In the genomic region with DNA sequence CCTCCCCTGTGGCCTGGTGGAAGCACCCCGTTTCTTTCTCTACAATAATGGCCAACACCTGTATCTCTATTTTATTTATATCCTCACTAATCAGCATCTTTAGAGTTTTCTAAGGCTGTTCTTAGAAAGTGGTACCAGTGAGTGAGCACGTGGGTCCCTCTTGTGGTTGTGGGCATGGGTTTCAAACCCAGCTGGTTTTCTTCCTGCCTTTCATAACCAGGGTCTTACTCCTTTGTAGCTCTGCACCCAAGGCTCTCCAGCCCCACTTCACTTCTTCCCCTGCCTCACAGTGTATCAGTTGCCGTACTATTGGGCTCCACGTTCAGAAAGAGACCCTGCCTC, we compare ENCODE assay signal across 9 mouse cellular contexts.
DNase-seq lines count a peak whose midpoint lies in the region; ATAC-seq and TF ChIP-seq lines count a peak whose summit lies in the region.
"Had no signal": no experiment of that assay in that cellular context is flagged by ENCODE, and none has a peak within 500 bp of the region (broad histone marks: within the 10 kb centered on the region; RNA-seq: fewer than 3 reads in every experiment).

No protein-coding gene starts in this region.

- no peaks in the 10 kb centered on the region for H3K4me1 ChIP-seq in intestine, embryonic 14.5 days (replicated peaks; ENCODE audit: control insufficient read depth, insufficient read depth, low read length)
- no peaks in the 10 kb centered on the region for H3K4me1 ChIP-seq in intestine, embryonic 16.5 days (ENCODE audit: control insufficient read depth, insufficient read depth, low read length)
- no peaks in the 10 kb centered on the region for H3K4me1 ChIP-seq in neural tube, embryonic 13.5 days (replicated peaks)
- no peaks in the 10 kb centered on the region for H3K4me1 ChIP-seq in forebrain, postnatal 0 days (ENCODE audit: insufficient read depth)
- H3K4me1 ChIP-seq: liver, embryonic 13.5 days had no signal

- no peaks in the 10 kb centered on the region for H3K36me3 ChIP-seq in intestine, embryonic 14.5 days (ENCODE audit: control insufficient read depth, insufficient read depth, low read length)
- H3K36me3 ChIP-seq in intestine, embryonic 16.5 days (ENCODE audit: control insufficient read depth, insufficient read depth, low read length), result no peaks in the 10 kb centered on the region
- no peaks in the 10 kb centered on the region for H3K36me3 ChIP-seq in neural tube, embryonic 13.5 days
- no peaks in the 10 kb centered on the region for H3K36me3 ChIP-seq in forebrain, postnatal 0 days (ENCODE audit: insufficient read depth)
- H3K36me3 ChIP-seq: liver, embryonic 13.5 days had no signal

- H3K4me2 ChIP-seq in intestine, embryonic 14.5 days (ENCODE audit: low read length), result peak overlapping the region; percentile 51; the same call in 1 of the 2 replicates
- no peak overlapping the region for H3K4me2 ChIP-seq in intestine, embryonic 16.5 days (ENCODE audit: low read depth, low read length)
- peak overlapping the region; percentile 31 for H3K4me2 ChIP-seq in neural tube, embryonic 13.5 days
- peak overlapping the region; percentile 42 for H3K4me2 ChIP-seq in forebrain, postnatal 0 days (ENCODE audit: low read depth)
- H3K4me2 ChIP-seq: liver, embryonic 13.5 days had no signal

- 51% methylated on average over 4 of the region's 4 CpGs for WGBS in intestine, embryonic 14.5 days
- 57% methylated on average over 4 of the region's 4 CpGs for WGBS in intestine, embryonic 16.5 days
- WGBS in neural tube, embryonic 13.5 days, result 54% methylated on average over 4 of the region's 4 CpGs
- 59% methylated on average over 4 of the region's 4 CpGs for WGBS in forebrain, postnatal 0 days

- no peak for DNase-seq in intestine, embryonic 14.5 days (ENCODE audit: low spot score)
- no peak for DNase-seq in neural tube, embryonic 10.5 days (ENCODE audit: extremely low spot score, low spot score)
- no peak for DNase-seq in forebrain, postnatal 0 days
- peak; percentile 30 for DNase-seq in thymus, postnatal 14 days
- DNase-seq: liver, embryonic 13.5 days had no signal

- H3K9me3 ChIP-seq in intestine, embryonic 14.5 days (ENCODE audit: control insufficient read depth, low read length), result no peaks in the 10 kb centered on the region
- no peaks in the 10 kb centered on the region for H3K9me3 ChIP-seq in intestine, embryonic 16.5 days (ENCODE audit: control insufficient read depth, low read length)
- no peaks in the 10 kb centered on the region for H3K9me3 ChIP-seq in neural tube, embryonic 13.5 days
- H3K9me3 ChIP-seq in forebrain, postnatal 0 days (ENCODE audit: low read length), result no peaks in the 10 kb centered on the region
- H3K9me3 ChIP-seq: liver, embryonic 13.5 days had no signal

- peak; percentile 59 for TF ChIP-seq CTCF in forebrain, postnatal 0 days (IDR thresholded peaks at IDR 0.05; ENCODE audit: low read depth)

- H3K9ac ChIP-seq in intestine, embryonic 14.5 days (ENCODE audit: low read length), result no peak overlapping the region
- H3K9ac ChIP-seq in intestine, embryonic 16.5 days (ENCODE audit: low read depth, low read length), result no peak overlapping the region
- no peak overlapping the region for H3K9ac ChIP-seq in neural tube, embryonic 13.5 days
- H3K9ac ChIP-seq in forebrain, postnatal 0 days, result no peak overlapping the region
- H3K9ac ChIP-seq: liver, embryonic 13.5 days had no signal

- H3K27me3 ChIP-seq in intestine, embryonic 14.5 days (replicated peaks; ENCODE audit: control insufficient read depth, insufficient read depth, low read length), result no peaks in the 10 kb centered on the region
- H3K27me3 ChIP-seq in intestine, embryonic 16.5 days (replicated peaks; ENCODE audit: control insufficient read depth, insufficient read depth, low read length), result no peaks in the 10 kb centered on the region
- peaks cover 3% of the 10 kb centered on the region; the same call in 1 of the 2 replicates for H3K27me3 ChIP-seq in neural tube, embryonic 13.5 days
- H3K27me3 ChIP-seq in forebrain, postnatal 0 days (ENCODE audit: insufficient read depth, low read length), result no peaks in the 10 kb centered on the region
- H3K27me3 ChIP-seq: liver, embryonic 13.5 days had no signal

- H3K4me3 ChIP-seq in intestine, embryonic 14.5 days (ENCODE audit: low read depth, low read length), result no peak overlapping the region
- H3K4me3 ChIP-seq in intestine, embryonic 16.5 days (ENCODE audit: low read length), result no peak overlapping the region
- H3K4me3 ChIP-seq in neural tube, embryonic 13.5 days, result no peak overlapping the region
- H3K4me3 ChIP-seq in forebrain, postnatal 0 days (ENCODE audit: low read depth, low read length), result no peak overlapping the region
- H3K4me3 ChIP-seq: liver, embryonic 13.5 days had no signal

- no peak for ATAC-seq in intestine, embryonic 14.5 days (replicated peaks; ENCODE audit: low FRiP score, low TSS enrichment, low read depth)
- ATAC-seq in intestine, embryonic 16.5 days, result no peak
- peak; percentile 30; the same call in 1 of the 2 replicates for ATAC-seq in neural tube, embryonic 13.5 days (ENCODE audit: low read depth)
- ATAC-seq in forebrain, postnatal 0 days, result peak; percentile 50
- no peak for ATAC-seq in monocyte, adult 5-6 weeks (replicated peaks; ENCODE audit: insufficient number of reproducible peaks, low FRiP score, low TSS enrichment, poor library complexity, severe bottlenecking)
- ATAC-seq in granulocyte monocyte progenitor cell, adult 5-6 weeks (replicated peaks; ENCODE audit: poor library complexity, severe bottlenecking), result no peak

- H3K27ac ChIP-seq in intestine, embryonic 14.5 days (ENCODE audit: low read depth), result no peak overlapping the region
- H3K27ac ChIP-seq in intestine, embryonic 16.5 days (ENCODE audit: low read length), result no peak overlapping the region
- no peak overlapping the region for H3K27ac ChIP-seq in neural tube, embryonic 13.5 days (replicated peaks)
- 0 out of 2 replicates have a peak overlapping the region, but pooled peaks have one; percentile 42 for H3K27ac ChIP-seq in forebrain, postnatal 0 days (ENCODE audit: low read depth, low read length)
- H3K27ac ChIP-seq: liver, embryonic 13.5 days had no signal

Comparison
In these comparisons a context has a peak if more than half of its experiments do, and no peak if none do; other contexts are left out.
1. ATAC-seq: peak in neural tube, embryonic 13.5 days (single experiment) and forebrain, postnatal 0 days (single experiment); none in intestine, embryonic 14.5 days (single experiment), intestine, embryonic 16.5 days (single experiment), monocyte, adult 5-6 weeks (single experiment) and granulocyte monocyte progenitor cell, adult 5-6 weeks (single experiment).